Mouse (Mus musculus) B cell, adult 2 months (primary cell): Measurements from ENCODE around the gene Daw1.

ENCODE experiments used
- DNase-seq, 2 experiments: peaks; one replicate each; pipeline ENCODE4 v3.0.0; 2022

The Daw1 gene

GRCm38 (mm10) chr1:83218260-83218659, 58.7 kb downstream of the Daw1 start:
- DNase-seq, result no peak

- no peak for DNase-seq
Observed at GRCm38 (mm10) chr1:83223072-83223471, 63.5 kb downstream of the Daw1 start.

- DNase-seq, result no peak
Observed at GRCm38 (mm10) chr1:83224423-83224960, 64.9 kb downstream of the Daw1 start.

- DNase-seq, result no peak
Observed at GRCm38 (mm10) chr1:83227946-83228345, 68.4 kb downstream of the Daw1 start.

GRCm38 (mm10) chr1:83248235-83248746, 88.7 kb downstream of the Daw1 start:
- DNase-seq, result no peak

- no peak for DNase-seq
Observed at GRCm38 (mm10) chr1:83251746-83252145, 92.2 kb downstream of the Daw1 start.
